Mouse (Mus musculus) kidney, postnatal 10 days (tissue): ENCODE measurements at regions not wholly inside any gene's neighbourhood (a gene's known extent, or its start where the extent isn't known, plus 50 kb on each side); places are given as distances from the start of the nearest gene placed in this dataset.

Source experiments
- DNase-seq: peaks from one replicate; pipeline ENCODE4 v3.0.0; 2021; ENCODE audit warnings: mixed read lengths

DNA sequence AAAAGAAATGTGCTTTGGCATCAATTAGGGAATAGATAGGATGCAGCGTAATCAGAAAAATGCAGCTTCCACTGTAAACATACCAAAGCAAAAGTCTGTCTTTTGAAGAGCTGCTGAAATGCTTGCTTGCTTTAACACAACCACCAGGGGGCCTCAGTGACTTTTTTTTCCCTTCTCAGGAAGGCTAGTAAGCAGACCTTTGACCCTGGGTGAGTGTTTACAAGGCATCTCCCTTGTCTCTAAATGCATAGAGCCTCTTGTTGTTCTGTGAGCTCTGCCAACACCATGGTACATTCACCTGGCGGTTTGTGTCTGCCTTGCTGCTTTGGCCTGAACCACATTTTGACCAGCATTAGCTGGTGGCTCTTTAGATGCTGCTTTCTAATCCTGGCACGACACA, 191.9 kb upstream of the C9orf72 start:
- DNase-seq, result peak; percentile 58

DNA sequence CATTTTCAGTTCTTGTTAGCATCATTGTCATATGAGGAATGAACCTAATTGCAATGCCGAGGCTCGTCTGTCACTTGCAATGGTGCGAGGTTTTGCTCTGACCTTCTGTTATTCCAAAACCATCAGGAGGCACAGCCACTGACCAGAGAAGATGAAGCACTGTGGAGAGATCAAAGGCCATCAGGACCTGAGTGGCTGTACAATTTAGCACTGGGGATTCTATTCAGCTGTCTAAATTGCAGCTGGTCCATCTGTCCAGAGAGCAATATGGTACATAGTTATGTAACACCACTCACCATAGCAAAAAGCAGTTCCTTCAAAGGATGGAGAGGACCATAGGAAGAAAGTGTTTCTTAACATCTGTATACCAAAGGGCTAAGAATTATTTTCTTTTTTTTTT, 187.5 kb upstream of the C9orf72 start:
- DNase-seq, result no peak

DNA sequence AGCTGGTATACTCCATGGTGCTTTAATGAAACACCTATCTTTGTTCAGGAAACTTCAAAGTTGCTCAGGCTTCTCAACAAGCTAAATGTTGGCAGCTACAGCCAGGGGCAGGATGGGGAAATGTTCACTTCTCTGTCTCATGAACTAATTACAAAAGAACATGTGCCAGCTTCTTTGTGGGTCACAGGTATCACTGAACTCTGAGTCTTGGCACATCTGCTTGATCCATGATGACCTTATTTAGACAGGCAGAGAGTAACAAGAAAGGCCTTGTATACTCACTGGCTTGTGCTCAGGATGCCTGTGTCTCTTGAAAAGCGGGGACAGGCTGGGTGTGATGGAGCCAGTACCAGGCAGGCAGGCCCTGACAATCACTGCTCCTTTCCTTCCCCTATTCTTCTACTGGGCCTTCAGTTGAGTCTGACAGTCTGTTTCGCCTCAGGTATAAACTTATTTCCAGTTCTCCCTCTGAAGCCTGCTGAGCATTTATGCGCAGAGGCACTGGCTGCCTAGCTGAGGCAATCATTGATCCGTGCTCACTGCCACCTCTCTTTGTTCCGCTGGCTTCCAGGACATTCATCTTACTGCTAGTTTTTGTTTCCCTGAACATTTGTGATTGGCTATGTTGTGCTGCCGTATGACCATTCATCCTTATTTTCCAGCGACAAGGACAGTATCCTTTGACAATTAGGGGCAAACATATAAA, 179.5 kb upstream of the C9orf72 start:
- DNase-seq, result no peak

DNA sequence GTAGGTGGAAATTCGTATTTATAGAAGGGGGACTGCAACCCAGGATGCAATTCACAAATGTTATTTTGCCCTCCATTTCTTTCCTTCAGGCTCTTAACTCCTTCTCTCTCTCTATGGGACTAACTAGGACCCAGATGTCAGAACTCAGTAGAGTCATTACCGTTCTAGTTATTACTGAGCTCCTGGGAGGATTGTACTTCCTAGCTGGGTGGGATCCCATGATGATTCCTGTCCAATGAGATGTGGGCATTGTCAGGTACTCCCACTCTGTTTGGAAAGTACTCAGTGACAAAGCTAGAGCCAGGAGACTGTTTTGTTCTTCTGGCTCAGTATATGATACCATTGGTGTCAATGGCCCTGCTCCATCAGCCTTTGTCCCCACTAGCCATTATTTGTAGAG, 178.1 kb upstream of the C9orf72 start:
- no peak for DNase-seq

DNA sequence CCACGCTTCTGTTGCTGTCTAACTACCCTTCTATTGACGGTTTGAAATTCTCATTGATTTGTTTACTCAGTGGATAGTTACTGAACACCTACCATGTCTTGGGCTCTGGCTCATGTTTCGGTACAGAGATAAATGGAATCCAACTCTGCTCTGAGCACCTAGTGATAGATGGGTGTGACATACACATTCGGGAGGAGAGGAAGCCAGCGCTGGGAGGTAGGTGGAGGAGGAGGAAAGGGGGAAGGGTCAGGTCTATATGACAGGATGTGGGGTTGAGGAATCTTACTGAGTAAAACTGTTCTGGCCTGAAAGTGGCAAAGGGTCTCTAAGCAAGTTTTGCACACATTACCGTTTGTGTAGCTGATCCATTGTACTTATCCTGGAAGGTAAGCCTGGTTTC, 177.6 kb upstream of the C9orf72 start:
- DNase-seq, result no peak

DNA sequence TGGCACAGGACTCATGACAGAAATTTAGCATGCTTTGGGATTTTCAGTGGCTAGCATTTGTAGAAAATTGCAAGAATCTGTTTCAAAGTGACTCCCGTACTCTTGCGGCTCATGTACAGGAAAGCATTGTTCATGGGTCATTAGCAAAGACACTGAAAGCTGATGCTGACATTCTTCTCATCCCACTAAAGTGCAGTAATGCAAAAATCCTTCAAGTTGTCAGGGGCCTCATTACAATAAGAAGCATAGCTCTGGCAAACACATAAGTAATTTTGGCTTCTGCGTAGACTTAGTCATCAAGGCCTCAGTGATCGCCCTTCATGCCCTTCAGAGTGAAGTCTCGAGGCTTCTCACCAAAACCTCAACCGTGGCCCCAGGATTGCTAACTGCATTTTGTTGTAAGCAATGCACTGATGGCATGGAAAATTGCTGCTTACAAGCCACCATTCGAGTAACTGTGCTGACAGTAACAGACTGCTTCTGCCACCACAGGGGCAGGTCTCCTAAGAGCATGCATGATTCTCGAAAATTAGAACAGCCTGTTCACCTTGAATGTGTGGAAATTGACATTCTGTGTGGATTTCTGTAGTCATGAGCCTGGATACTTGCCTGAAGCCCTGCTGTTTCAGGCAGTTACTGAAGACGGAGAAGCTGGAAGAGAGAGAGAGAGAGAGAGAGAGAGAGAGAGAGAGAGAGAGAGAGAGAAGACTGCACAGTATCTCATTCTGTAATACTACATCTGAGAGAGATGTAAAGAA, 176.6 kb upstream of the C9orf72 start:
- DNase-seq, result no peak

DNA sequence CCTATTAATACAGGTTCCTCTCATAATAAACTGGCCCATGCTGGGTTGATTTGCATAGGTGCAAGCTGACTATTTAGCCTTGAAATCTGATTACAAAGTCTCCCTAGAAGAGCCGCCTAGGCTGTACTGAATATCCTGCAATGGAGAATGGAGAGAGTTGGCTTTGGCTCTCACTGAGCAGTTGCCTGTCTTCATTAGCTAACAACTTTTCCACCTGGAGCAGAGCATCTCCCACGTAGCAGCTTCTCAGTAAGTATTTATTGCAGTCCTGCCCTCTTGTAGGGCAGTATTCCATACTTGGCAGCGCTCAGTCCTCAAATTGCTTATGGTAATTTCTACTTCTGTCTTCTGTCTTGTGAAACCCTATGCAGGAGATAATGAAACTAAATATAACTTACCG, 175.8 kb upstream of the C9orf72 start:
- no peak for DNase-seq

DNA sequence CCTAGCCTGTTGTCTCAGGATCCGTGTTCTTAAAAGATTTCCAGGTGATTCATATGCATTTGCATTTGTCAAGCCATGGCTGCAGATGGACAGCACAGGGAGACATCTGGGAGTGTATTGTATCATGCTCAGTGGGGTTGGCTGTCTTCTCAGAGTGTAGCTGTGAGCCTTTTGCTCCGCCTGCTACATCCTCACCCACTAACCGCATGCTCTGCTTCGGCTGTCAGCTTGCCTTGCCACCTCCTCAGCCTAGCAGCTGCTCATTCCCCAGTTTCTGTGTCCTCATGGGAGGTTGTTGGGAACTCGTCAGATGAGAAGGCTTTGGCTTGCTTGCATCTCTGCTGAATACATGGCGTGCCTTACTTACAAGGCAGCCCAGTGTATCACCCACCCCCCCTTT, 174.5 kb upstream of the C9orf72 start:
- no peak for DNase-seq

DNA sequence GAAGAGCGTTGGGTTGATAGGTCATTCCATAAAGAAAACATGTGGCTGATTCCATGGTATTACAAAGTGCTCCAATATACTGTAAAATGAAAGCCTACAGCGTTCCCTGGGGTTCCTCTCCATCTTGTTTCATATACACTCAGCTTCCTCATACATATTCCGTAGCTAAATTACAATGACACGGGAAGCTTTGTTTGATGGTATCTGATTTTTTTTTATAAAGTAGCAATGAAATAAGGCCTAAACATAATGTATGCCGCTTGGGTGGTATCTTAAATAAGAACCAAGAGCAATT, 169.6 kb upstream of the C9orf72 start:
- no peak for DNase-seq

DNA sequence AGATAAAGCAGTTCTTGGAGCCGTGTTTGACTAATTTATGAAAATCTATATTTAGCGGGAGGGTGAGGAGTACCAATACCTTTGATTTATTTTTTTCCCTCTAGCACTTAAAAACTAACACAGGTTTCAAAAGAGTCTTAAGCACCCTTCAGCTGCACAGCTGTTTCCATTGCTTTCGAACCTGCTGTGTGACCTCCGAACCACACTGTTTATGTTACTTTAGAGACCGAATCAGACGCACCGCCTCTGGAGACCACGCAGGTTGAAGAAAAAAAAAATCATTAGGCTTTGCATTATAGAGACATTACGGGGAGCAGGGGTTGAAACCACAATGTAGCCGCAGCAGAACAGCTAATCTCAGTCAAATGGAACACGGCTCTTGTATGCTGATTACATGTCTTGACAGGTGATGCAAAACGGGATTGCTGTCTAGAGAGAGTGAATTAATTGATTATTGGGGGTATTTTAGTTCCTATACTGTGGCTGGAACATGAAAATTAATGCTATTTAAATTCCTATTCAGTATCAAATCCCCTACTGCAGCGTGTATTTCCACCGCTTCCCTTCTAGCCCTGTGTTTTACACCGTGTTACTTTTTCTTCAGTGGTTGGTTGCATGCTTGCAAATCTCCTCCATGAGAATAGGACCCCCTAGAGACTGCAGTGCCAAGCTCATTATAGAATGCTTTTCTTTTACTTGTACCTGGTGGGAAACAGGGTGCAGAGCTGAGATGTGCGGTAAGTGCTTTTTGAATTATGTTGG, 169.0 kb upstream of the C9orf72 start:
- no peak for DNase-seq

DNA sequence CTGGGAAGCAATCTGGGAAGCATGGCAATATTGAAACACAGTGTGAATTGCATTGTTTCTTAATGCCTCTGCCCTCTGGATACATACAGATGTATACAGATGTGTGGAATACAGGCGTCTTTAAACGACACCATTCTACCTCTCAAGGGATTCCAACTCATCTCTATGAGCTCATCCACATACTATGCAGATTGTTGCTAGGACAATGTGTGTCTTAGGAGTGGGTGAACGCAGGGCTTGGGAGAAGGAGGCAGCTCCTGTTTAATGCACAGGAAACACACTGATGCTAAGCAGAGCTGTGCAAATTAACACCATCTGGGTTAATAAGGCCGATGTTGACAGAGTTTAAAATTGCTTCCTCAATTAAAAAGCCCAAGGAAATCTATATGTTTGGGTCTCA, 149.8 kb upstream of the C9orf72 start:
- no peak for DNase-seq

DNA sequence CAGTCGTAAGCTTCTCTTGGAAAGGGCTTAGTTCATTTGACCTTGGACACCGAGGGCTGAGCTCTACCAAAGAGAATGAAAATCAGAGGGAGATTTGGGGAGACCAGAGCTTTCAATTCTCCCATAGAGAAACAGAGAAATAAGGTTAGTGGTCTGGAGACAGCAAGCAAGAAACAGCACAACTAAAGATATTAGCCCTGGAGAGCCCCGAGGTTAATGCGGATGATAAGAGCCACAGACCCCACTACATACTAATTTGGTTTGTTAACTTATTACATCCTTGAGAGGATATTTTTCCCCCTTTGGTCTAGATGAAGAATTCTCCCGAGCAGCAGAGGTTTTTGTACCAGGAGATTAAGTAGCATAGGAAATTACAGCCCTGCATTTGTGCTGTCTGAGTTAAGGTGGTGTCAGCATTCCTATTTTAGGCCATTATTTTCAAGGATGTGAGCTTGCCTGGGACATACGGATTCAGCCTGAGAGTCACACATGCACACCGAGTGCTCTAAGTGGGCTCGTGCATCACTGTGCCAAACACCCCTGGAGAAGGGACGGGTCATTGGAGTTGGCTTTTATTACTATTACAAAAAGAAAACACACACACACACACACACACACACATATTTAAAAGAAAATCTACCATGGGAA, 147.4 kb upstream of the C9orf72 start:
- no peak for DNase-seq

DNA sequence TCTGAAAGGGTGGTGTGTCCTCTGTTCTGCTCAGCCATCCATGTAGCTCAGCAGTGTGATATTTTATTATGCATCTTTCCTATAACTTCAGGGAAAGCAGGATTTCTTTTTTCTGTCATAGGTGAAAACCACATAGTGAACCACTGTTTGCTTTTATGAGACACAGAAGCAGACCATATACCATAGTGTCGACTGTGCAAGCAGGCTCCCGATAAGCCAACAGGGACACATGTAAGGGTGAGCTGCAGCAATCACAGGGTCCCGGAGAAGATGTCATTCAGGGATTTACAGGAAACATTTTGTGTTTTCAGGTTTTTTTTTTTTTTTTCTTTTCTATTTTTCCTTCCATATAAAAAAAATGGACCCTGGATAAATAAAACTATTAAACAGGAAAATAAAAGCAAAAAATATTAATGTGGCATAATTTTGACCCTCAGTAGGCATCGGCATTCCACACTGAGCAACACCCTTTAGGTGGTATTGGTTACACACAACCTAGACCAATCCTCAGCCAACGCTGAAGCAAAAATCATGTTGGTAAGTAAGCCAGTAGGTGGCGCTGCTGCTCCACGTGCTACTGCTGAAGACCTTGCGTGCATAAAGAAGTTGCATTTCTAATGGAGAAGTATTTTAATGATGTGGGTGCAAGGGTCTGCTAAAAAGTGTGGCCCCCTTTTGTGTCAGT, 146.7 kb upstream of the C9orf72 start:
- peak; percentile 88 for DNase-seq

DNA sequence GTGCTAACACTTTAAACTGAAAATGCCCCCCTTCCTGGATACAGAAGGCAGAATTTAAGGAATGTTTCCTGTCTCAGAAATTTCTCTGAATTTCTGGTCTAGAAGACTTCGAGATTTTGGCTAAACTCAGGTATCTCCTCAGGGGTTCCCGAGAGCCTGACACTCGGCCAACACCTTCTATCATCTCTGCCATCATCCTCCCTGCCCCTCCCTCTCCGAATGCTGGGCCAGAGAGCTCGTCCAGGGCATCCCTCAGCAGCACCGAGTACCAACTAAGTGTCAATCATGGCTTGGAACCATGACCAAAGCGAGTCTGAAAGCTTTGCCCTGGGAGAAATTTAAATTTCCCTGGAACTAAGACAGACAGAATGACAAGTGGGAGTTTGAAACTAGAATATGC, 138.2 kb upstream of the C9orf72 start:
- DNase-seq, result no peak

DNA sequence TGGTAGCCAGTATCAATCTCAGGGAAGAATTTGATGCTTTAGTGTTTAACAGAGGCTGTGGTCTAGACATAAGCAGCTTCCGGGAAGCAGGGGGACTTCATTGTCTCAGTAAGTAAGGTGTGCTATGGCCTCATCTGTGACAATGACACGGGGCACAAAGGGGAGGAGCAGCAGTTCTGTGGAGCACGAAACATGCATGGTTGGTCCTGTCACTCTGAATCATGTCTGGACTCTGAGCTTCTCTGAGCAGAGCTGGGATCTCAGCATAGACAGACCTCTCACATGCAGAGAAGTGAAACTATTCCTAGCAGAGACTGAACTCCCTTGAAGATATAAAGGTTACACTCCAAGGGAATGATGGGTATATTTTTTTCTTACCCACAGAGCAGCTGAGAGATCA, 136.2 kb upstream of the C9orf72 start:
- DNase-seq, result no peak

DNA sequence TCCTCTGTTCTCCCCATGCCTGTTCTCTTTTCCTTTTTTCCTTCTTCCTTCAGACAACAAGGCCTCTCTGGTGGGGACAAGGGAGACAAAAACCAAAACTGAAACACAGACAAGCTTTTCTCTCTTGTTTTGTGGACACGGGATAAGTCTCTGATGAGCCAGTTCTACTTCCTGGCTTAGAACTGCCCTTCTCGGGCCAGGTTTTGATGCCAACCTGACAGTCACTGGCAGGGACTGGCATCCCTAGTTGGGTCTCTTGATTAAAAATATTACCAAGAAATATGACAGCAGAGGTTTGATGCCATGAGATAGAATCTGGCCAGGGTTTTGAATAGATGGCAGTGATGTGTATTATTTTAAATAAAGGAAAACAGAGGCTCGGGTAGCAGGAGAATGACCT, 133.4 kb upstream of the C9orf72 start:
- DNase-seq, result no peak

DNA sequence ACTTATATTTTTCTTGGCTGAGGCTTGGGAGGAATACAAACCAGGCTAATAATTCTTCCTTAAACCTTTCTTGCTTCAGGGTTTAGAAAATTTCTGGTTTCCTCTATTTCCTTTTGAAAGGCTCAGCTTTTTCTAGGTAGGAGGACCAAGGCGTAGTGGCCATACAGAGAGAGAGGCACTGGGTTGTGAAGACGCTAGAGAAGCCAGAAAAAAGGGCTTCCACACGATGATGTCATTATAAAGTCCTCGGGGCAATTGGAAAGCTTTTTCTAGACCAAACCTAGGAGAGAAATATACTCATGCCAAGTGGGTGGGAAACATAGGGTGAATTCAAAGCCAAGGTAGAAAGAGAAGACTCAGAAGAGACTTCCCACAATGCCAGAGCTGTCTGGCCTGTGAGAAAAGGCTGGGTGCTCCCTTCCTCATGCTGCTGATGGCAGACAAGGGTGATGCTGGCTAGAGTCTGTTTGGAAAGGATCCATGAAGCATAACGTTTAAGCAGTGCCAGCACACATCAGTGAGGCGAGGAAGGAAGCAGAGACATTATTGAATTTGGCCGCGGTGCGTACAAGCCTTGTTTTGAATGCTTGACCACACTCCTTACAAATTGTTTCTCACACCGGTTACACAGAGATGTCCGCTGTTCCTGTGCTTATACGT, 131.1 kb upstream of the C9orf72 start:
- no peak for DNase-seq

DNA sequence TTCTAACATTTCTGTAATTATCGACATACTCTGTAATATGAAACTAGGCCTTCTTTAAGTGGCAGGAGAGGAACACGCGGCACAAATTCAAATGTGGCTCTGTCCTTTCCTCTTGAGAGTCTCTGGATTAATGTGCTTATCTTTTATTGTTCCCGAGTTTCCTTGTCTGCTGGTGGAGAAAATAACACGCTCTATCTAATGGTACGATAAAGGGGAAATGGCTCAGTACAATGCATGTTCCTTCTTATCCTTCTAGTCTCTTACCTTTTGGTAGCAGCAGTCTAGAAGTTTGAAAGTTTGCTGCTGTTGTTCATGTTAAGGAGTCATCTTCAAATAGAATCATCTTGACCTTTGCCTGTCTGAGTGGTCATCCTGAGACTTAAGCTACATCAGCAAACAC, 130.1 kb upstream of the C9orf72 start:
- no peak for DNase-seq

DNA sequence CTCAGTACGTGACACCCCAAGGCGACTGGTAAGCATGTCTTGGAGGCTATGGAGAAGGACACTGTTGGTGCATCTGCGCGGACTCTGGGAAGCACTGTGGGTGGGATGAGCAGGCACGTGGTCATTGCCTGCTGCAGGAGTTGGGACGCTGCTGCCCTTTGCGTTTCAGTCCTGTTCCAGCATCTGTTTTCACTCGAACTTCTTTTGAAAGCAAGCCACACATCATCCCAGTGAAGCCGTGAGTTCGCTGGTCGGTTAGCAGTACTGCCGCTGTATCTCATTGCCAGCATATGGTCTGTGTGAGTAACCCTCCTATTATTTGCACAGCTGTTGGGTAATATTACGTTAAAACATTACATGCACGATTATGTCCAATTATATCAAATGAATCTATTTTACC, 128.1 kb upstream of the C9orf72 start:
- DNase-seq, result peak; percentile 30

DNA sequence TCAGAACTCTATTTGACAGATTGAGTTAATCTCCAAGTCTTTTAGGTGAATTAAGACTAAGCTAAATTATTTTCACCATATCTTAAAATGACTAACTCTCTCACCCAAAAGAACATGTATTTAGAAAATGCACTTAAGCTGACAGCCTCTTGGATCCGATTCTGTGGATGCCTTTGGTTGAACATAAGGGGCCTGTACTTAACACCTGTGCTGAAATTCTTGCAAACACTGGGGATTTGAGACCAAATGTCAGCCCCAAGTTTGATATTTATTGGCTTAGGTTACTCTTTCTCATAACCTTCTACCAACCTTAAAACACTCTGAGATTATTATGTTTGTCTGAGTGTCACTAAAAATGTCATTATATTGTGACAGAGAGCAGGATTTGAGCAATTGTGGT, 126.6 kb upstream of the C9orf72 start:
- no peak for DNase-seq

DNA sequence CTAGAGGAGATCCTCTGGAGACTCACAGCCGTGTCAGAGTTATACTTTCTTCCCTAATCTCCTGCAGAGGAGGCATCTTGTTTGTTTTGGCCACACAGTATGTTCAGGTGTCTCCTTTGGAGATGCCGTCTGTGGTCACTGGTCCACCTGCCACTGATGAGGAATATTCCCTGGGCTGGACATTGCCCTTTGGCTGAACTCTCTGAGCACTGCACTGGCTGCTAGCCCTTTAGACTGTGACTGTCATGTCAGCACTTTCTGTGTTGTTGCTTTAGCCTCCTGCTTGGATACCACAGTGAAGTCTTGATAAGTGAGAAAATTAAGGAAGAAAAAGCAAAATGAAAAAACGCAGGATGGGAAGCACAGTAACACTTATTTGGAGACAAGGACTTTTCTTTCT, 124.5 kb upstream of the C9orf72 start:
- peak; percentile 57 for DNase-seq

DNA sequence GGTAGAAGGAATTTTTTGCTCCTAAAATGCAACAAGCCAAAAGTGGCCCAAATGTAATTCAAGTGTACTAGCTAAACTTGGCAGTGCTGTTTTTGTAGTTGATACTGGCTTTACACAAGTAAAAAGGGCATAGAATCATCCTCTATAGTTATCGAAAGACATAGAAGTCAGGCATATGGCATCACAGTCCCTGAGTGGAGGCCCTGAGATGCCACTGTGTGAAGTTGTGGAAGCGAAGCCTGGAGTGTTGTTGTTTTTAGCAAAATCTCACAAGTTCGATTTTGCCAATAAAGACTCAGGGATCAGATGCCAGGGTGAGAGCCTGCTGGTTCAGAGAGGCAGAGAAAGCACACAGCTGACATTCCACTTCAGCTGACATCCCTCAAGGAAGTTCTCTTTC, 121.6 kb upstream of the C9orf72 start:
- DNase-seq, result no peak

DNA sequence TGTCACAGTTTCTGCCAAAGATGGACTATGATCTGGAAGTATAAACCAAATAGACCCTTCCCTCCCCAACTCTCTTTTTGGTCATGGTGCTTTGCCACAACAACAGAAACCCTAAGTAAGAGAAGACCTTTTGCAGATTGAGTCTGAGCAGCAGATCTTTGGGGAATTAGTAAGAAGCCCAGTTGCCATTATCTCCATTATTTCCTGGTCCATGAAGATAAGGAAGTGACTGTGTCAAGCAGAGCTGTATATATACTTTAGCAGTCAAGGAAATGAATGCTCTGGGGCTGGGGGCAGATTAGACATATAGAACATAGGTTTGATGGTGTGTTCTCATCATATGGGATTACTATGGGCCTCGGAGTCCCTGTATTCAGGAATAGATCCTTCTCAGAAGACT, 117.8 kb upstream of the C9orf72 start:
- DNase-seq, result no peak
